Comparison of ENCODE assay signal across 19 mouse cellular contexts in the genomic region with DNA sequence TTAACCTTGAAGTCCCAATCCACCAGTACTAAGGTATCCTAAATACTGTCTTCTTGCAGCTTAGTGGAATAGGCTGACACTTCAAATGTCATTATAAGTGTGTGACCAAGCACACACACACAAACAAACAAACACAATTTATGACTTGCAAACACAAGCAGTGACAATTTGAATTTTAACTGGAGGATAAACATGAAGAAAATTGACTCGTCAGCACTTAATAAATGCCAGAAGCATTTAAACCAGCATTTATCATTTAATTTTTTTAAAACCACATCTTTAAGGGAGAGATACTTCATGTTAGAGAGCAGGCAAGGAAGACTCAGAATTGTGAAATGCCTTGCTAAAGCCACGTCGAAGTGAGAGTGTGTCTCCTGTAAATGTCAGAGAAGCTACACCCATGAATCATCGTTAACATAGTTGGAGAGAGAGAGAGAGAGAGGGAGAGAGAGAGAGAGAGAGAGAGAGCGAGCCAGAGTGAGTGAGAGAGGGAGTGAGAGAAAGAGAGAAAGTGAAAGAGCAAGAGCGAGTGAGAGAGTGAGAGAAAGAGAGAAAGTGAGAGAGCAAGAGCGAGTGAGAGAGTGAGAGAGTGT.
"Had no signal": no experiment of that assay in that cellular context is flagged by ENCODE, and none has a peak within 500 bp of the region (broad histone marks: within the 10 kb centered on the region; RNA-seq: fewer than 3 reads in every experiment).

No protein-coding gene starts in this region.

- H3K4me2 ChIP-seq: limb, embryonic 12.5 days; liver, embryonic 13.5 days; lung, embryonic 15.5 days; neural tube, embryonic 12.5 days; stomach, embryonic 15.5 days had no signal

- DNase-seq: kidney, adult 9 months; kidney, postnatal 36 days; layer of hippocampus, adult 9-11 months; layer of hippocampus, postnatal 36 days; liver; liver, embryonic 13.5 days; liver, postnatal 0 days; lung, postnatal 14 days; midbrain, embryonic 14.5 days; thymus, adult 2 months; thymus, postnatal 25 days had no signal

- H3K4me1 ChIP-seq: limb, embryonic 12.5 days; lung, embryonic 15.5 days; neural tube, embryonic 12.5 days; stomach, embryonic 15.5 days had no signal

- H3K4me3 ChIP-seq: limb, embryonic 12.5 days; liver, embryonic 13.5 days; lung, embryonic 15.5 days; megakaryocyte, embryonic 14.5 days; myocyte; neural tube, embryonic 12.5 days; stomach, embryonic 15.5 days had no signal

- H3K36me3 ChIP-seq: limb, embryonic 12.5 days; liver, embryonic 13.5 days; lung, embryonic 15.5 days; neural tube, embryonic 12.5 days; stomach, embryonic 15.5 days had no signal

- ATAC-seq: liver, postnatal 0 days had no signal

- H3K9ac ChIP-seq: limb, embryonic 12.5 days; liver, embryonic 13.5 days; liver, postnatal 0 days; lung, embryonic 15.5 days; neural tube, embryonic 12.5 days; stomach, embryonic 15.5 days had no signal

- H3K9me3 ChIP-seq: limb, embryonic 12.5 days; liver, embryonic 13.5 days; lung, embryonic 15.5 days; megakaryocyte, embryonic 14.5 days; neural tube, embryonic 12.5 days; stomach, embryonic 15.5 days had no signal

- H3K27ac ChIP-seq: kidney, postnatal 0 days; limb, embryonic 12.5 days; liver, embryonic 13.5 days; lung, embryonic 15.5 days; macrophage; neural tube, embryonic 12.5 days; stomach, embryonic 15.5 days had no signal

- H3K27me3 ChIP-seq: liver, embryonic 13.5 days; lung, embryonic 15.5 days; megakaryocyte, embryonic 14.5 days; neural tube, embryonic 12.5 days; stomach, embryonic 15.5 days had no signal
